In the genomic region with DNA sequence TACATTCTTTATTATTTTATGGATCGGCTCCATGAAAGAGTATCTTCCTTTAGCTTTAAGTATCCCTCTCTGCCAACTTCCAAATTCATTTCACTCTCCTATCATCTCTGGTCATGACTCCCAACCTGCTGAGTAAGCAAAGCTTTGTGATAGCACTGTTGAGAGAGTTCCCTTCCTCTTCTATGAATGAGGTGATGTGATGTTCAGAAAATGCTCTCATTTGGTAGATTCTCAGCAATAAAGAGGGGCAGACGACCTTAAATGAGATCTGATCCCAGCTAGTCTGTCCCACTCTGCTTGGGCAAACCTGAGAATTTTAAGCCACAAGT, we compare ENCODE assay signal across 6 mouse cellular contexts.
"Had no signal": no experiment of that assay in that cellular context is flagged by ENCODE, and none has a peak within 500 bp of the region (broad histone marks: within the 10 kb centered on the region; RNA-seq: fewer than 3 reads in every experiment).

No protein-coding gene starts in this region.

- H3K27ac ChIP-seq: midbrain, embryonic 10.5 days; midbrain, embryonic 12.5 days; neural tube, embryonic 12.5 days; stomach, embryonic 15.5 days; stomach, postnatal 0 days had no signal

- H3K27me3 ChIP-seq: neural tube, embryonic 12.5 days; stomach, embryonic 15.5 days had no signal

- H3K4me1 ChIP-seq: midbrain, embryonic 12.5 days; neural tube, embryonic 12.5 days; stomach, embryonic 15.5 days had no signal

- H3K9ac ChIP-seq: lung, embryonic 14.5 days; midbrain, embryonic 12.5 days; neural tube, embryonic 12.5 days; stomach, embryonic 15.5 days had no signal

- H3K36me3 ChIP-seq: midbrain, embryonic 10.5 days; midbrain, embryonic 12.5 days; neural tube, embryonic 12.5 days; stomach, embryonic 15.5 days had no signal

- H3K4me2 ChIP-seq: lung, embryonic 14.5 days; midbrain, embryonic 12.5 days; neural tube, embryonic 12.5 days; stomach, embryonic 15.5 days had no signal

- H3K9me3 ChIP-seq: midbrain, embryonic 10.5 days; midbrain, embryonic 12.5 days; neural tube, embryonic 12.5 days; stomach, embryonic 15.5 days had no signal

- H3K4me3 ChIP-seq: midbrain, embryonic 10.5 days; midbrain, embryonic 12.5 days; neural tube, embryonic 12.5 days; stomach, embryonic 15.5 days had no signal
